Mouse (Mus musculus) hindbrain, embryonic 16.5 days (tissue): ENCODE data around the gene Prn. TPM values are rescaled to one million over a fixed set of nuclear protein-coding genes. Genes with fewer than 3 reads are reported as not detected.

Experiments
- ATAC-seq: fragments of 200-750 bp; cut with Nextera tagmentation; 2 replicates; pipeline ENCODE4 v1.8.0; 2017; ENCODE audit warnings: moderate TSS enrichment, moderate library complexity
- H3K27ac ChIP-seq: fragments of 300-500 bp; sonication (generic); 2 replicates; pipeline ENCODE4 v1.5.1; 2014; ENCODE audit warnings: low read depth, mild to moderate bottlenecking, control low read depth, low read length, moderate library complexity
- H3K27me3 ChIP-seq: fragments of 300-500 bp; sonication (generic); replicated peaks from 2 replicates; pipeline ENCODE4 v1.6.1; 2014; ENCODE audit warnings: low read length; ENCODE audit not compliant: control insufficient read depth, insufficient read depth
- H3K36me3 ChIP-seq: fragments of 300-500 bp; sonication (generic); 2 replicates; pipeline ENCODE4 v1.6.1; 2014; ENCODE audit warnings: mild to moderate bottlenecking, low read length, moderate library complexity, mixed read lengths; ENCODE audit not compliant: control insufficient read depth, insufficient read depth
- H3K4me1 ChIP-seq: fragments of 300-500 bp; sonication (generic); 2 replicates; pipeline ENCODE4 v1.6.1; 2014; ENCODE audit warnings: low read depth, low read length; ENCODE audit not compliant: control insufficient read depth, insufficient read depth
- H3K4me2 ChIP-seq: fragments of 300-500 bp; sonication (generic); 2 replicates; pipeline ENCODE4 v1.6.1; 2014; ENCODE audit warnings: mild to moderate bottlenecking, low read length, control low read depth, moderate library complexity
- H3K4me3 ChIP-seq: fragments of 300-500 bp; sonication (generic); 2 replicates; pipeline ENCODE4 v1.5.1; 2014; ENCODE audit warnings: mild to moderate bottlenecking, low read length, control low read depth, moderate library complexity
- H3K9ac ChIP-seq: fragments of 300-500 bp; sonication (generic); 2 replicates; pipeline ENCODE4 v1.6.1; 2014; ENCODE audit warnings: low read depth, mild to moderate bottlenecking, control low read depth, low read length, moderate library complexity
- H3K9me3 ChIP-seq: fragments of 300-500 bp; sonication (generic); 2 replicates; pipeline ENCODE4 v1.6.1; 2014; ENCODE audit warnings: mild to moderate bottlenecking, low read length, moderate library complexity; ENCODE audit not compliant: control insufficient read depth
- whole genome bisulfite sequencing: fragments of 180-500 bp; shearing (Covaris S2); extraction: QIAGEN DNeasy Blood & Tissue Kit; methylation state at CpG from one replicate; pipeline ENCODE4 v1.1.7; 2014; 5-methylcytosine and 5-hydroxymethylcytosine counted together
- polyA plus RNA-seq: library from polyadenylated mRNA; unstranded; fragments of >200 nt; fragmentation: Nextera tagmentation; extraction: Ambion mirVana; gene quantifications from 2 replicates; pipeline ENCODE4 v1.2.1, GENCODE M21; 2015

Gene Prn
- polyA plus RNA-seq, 1 experiment from 2014 or later = not detected

DNA sequence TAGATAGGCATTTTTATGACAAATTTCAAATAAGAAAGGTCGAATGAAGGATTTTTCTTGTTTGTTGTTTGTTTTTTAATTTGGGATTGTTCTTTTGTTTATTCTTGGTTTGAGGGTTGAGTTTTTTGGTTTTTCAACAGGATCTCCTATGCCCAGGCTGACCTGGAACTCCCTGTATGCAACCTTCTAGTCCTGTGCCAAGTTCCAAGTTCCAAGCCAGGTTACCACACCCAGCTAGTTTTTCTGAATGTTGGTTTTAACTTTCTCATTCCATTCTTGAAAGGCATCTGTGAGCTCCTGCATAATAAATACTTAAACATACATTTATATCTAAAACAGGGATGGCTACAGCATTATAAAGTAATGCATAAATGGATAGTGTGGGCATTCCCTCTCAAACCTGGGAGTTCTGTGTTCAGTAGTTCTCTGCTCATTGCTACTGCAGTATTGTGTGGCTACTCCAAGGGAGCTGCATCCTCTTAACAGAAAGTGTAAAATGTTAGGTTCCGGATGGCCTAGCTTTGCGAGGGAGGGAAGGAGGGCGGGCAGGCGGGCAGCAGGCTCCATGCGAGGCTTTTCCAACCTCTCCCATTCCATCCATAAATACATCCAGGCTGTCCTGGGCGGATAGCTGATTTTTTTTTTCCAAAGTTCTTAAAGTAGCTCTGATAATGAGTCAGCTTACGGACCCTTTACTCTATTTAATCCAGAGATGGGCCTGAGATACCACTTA lies 2.9 kb downstream of the Prn start:
- 90% methylated on average over 8 of the region's 8 CpGs for WGBS

DNA sequence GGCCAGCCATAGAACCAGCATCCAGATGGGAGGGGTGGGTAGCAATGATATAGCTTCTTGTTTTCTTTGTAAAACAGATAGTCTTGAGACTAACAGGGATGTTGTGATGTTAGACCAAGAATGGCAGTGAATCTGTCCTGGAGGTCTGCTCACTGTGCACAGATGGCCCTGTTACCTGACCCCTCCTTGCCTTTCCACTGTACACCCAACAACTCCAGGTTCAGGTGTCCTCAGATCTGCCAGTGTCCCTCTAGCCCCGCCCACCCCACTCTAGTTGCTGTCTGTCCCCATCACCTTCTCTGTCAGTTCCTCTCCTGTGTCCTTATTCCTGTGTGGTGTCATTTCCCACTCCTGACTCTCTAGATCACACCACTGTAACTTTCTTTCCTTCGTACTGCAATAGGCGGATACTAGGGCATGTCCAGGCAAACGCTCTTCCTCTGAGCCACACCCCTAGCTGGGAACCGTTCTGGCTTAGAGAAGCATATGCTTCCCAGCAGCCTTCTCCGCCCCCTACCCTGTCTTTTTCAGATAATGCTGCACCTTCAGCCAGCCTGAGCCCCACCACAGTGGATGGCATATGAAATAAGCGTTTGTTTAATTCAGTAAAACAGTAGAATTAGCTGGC lies 22.6 kb downstream of the Prn start:
- H3K4me1 ChIP-seq = peaks cover 4% of the 10 kb centered on the region
- no peak overlapping the region for H3K4me3 ChIP-seq
- no peaks in the 10 kb centered on the region for H3K27me3 ChIP-seq
- peaks cover 11% of the 10 kb centered on the region for H3K36me3 ChIP-seq
- no peak for ATAC-seq
- 71% methylated on average over 7 of the region's 7 CpGs for WGBS
- no peak overlapping the region for H3K4me2 ChIP-seq
- H3K9ac ChIP-seq = no peak overlapping the region
- H3K9me3 ChIP-seq = no peaks in the 10 kb centered on the region
- H3K27ac ChIP-seq = no peak overlapping the region

More for the DNA sequence above, 2.9 kb downstream of the Prn start:
- Histone ChIP-seq H3K36me3 (peaks cover 5% of the 10 kb centered on the region), H3K27ac (no peak overlapping the region), H3K4me1 (peaks cover 24% of the 10 kb centered on the region), H3K9ac (no peak overlapping the region), H3K4me2 (peak overlapping the region; percentile 58; the same call in 1 of the 2 replicates), H3K27me3 (no peaks in the 10 kb centered on the region), H3K9me3 (peaks cover 2% of the 10 kb centered on the region; the same call in 1 of the 2 replicates), H3K4me3 (no peak overlapping the region)
- ATAC-seq = no peak

DNA sequence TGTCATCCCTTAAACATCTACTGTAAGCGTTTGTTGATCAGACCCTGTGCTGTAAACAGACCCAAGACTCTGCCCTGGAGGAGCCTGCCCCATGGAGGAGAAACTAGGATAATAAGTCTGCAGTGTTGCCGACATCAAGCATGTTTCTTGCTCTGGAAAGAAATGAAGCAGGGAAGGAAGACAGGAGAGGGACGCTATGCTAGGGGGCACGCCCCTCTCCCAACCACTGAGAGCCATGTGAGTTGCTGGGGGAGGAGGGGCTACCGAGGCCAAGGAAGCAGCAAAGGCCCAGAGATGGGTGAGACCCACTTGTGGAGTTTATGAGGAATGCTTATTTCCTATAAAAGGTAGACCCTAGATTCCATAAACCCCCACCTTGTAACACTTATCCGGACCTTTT lies 23.3 kb downstream of the Prn start:
- 36% methylated on average over 6 of the region's 6 CpGs for WGBS
- peaks cover 4% of the 10 kb centered on the region for H3K4me1 ChIP-seq
- 0 out of 2 replicates have a peak overlapping the region, but pooled peaks have one; percentile 16 for H3K27ac ChIP-seq
- no peaks in the 10 kb centered on the region for H3K9me3 ChIP-seq
- no peaks in the 10 kb centered on the region for H3K27me3 ChIP-seq
- ATAC-seq = 0 out of 2 replicates have a peak, but pooled peaks have one; percentile 34
- no peak overlapping the region for H3K4me2 ChIP-seq
- H3K9ac ChIP-seq = peak overlapping the region; percentile 43
- peaks cover 13% of the 10 kb centered on the region for H3K36me3 ChIP-seq
- no peak overlapping the region for H3K4me3 ChIP-seq

DNA sequence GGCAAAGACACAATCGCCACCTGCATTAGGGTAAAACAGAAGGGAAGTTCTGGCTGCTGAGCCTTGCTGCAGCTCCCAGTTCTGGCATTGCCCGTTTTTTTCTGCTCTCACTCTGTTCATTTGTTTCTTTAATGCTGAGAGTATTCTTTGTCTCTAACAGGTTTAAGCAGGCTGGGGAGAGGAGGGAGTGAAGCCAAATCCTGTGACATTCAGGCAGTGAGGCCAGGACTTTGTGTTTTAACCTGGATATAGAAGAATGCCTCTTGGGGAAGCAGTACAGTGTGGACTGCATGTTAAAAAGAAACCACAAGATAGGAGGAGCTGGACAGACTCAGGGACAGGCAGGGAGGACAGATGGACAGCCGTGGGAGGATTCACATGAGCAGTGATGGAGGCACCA lies 23.8 kb downstream of the Prn start:
- Histone ChIP-seq H3K36me3 (peaks cover 15% of the 10 kb centered on the region), H3K4me2 (no peak overlapping the region), H3K4me1 (peaks cover 4% of the 10 kb centered on the region), H3K4me3 (no peak overlapping the region), H3K9me3 (no peaks in the 10 kb centered on the region), H3K9ac (no peak overlapping the region), H3K27me3 (no peaks in the 10 kb centered on the region), H3K27ac (0 out of 2 replicates have a peak overlapping the region, but pooled peaks have one; percentile 16)
- WGBS = 56% methylated on average over 3 of the region's 3 CpGs
- ATAC-seq = no peak

DNA sequence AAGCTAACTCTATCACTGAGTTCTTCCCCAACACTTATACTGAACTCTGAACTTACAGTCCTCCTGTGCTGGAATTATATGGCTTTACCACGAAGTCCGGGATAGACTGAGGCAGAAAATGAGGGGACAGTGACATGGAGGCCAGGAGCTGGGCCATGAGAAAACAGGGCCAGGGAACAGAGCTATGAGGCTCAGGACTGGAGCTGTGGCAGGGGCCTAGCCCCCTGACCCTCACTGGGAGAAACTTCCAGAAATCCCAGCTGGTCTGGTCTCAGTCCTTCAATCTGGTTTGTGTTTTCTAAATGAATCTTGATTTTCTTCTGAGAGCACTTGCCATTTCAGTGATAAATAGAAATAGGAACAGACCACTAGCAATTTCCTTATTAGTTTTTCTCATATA lies 24.5 kb downstream of the Prn start:
- no peaks in the 10 kb centered on the region for H3K9me3 ChIP-seq
- H3K36me3 ChIP-seq = peaks cover 16% of the 10 kb centered on the region
- H3K4me2 ChIP-seq = no peak overlapping the region
- no peak overlapping the region for H3K9ac ChIP-seq
- WGBS = 90% methylated on average over 2 of the region's 2 CpGs
- ATAC-seq = no peak
- peaks cover 4% of the 10 kb centered on the region for H3K4me1 ChIP-seq
- H3K27me3 ChIP-seq = no peaks in the 10 kb centered on the region
- H3K27ac ChIP-seq = no peak overlapping the region
- no peak overlapping the region for H3K4me3 ChIP-seq

DNA sequence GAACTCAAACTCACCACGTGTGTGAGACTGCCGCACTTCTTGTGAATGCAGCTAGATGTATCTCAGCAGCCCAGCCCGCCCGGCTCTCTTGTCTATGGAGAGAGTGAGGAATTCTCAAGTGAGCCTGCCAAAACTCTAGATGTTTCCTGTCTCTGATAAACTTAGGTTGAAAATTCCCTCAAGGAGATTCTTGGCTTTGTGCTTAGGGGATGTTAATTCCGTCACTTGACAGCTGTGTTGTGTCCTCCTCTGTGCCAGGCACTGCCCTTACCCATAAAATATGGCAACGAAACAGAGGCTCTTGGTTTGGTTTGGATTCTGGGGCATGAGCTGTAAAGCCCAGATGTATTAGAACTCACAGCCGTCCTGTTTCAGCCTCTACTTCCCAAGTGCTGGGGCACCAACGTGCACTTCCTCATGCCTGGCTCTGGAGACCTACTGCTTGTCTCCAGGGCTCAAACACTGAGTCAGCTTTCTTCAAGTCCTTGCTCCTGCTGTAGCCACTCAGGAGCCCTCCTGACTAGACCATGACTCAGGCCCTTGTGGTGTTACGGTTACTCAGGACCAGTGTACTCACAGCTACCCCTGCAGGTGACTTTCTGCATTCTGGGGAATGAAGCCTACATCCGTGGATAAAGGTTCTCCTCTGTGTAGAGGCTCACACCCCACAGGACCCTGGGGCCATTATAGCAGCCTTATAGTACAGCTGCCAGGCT lies 25.8 kb downstream of the Prn start:
- no peak overlapping the region for H3K4me3 ChIP-seq
- peaks cover 16% of the 10 kb centered on the region for H3K36me3 ChIP-seq
- H3K4me2 ChIP-seq = no peak overlapping the region
- H3K27me3 ChIP-seq = no peaks in the 10 kb centered on the region
- 79% methylated on average over 10 of the region's 10 CpGs for WGBS
- peaks cover 4% of the 10 kb centered on the region for H3K4me1 ChIP-seq
- H3K27ac ChIP-seq = no peak overlapping the region
- H3K9ac ChIP-seq = no peak overlapping the region
- ATAC-seq = no peak
- no peaks in the 10 kb centered on the region for H3K9me3 ChIP-seq

DNA sequence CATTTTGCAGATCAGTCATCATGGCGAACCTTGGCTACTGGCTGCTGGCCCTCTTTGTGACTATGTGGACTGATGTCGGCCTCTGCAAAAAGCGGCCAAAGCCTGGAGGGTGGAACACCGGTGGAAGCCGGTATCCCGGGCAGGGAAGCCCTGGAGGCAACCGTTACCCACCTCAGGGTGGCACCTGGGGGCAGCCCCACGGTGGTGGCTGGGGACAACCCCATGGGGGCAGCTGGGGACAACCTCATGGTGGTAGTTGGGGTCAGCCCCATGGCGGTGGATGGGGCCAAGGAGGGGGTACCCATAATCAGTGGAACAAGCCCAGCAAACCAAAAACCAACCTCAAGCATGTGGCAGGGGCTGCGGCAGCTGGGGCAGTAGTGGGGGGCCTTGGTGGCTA lies 26.7 kb downstream of the Prn start:
- no peaks in the 10 kb centered on the region for H3K9me3 ChIP-seq
- ATAC-seq = no peak
- no peak overlapping the region for H3K4me3 ChIP-seq
- H3K4me2 ChIP-seq = no peak overlapping the region
- 97% methylated on average over 10 of the region's 10 CpGs for WGBS
- peaks cover 16% of the 10 kb centered on the region for H3K36me3 ChIP-seq
- no peak overlapping the region for H3K27ac ChIP-seq
- peaks cover 4% of the 10 kb centered on the region for H3K4me1 ChIP-seq
- no peak overlapping the region for H3K9ac ChIP-seq
- no peaks in the 10 kb centered on the region for H3K27me3 ChIP-seq

DNA sequence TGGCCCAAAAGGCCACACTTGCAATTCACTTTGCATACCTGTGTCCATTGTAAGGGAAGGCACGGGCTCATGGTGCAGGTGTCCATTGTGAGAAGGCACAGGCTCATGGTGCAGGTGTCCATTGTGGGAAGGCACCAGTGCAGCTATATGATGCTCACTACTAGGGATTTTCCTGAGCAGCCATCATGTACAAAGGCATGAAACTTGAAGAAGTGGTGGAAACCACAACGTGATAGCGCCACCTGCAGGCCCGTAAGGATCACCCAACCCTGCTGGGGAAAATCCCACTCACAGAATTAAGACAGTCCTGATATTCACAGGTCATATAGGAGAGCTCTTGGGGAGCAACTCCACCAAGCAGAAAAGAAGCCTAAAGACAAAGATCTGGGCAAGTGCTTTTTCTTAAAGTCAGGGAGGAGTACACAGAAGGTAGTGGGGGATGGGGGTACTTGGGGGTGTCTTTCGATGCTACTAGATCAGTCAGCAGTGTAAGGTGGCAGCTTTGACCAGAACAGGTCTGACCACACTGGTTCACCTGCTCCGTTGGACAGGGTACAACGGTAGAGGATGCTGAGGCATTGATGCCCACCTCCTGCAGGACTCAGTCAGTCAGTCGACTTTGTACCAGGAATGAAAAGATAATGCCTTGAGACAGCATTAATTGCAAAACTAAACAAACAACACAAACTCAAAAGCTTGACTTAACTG lies 29.8 kb downstream of the Prn start:
- Histone ChIP-seq H3K27me3 (no peaks in the 10 kb centered on the region), H3K9me3 (no peaks in the 10 kb centered on the region), H3K4me2 (no peak overlapping the region), H3K4me3 (no peak overlapping the region), H3K9ac (no peak overlapping the region), H3K36me3 (peaks cover 16% of the 10 kb centered on the region), H3K4me1 (no peaks in the 10 kb centered on the region), H3K27ac (no peak overlapping the region)
- WGBS = 47% methylated on average over 8 of the region's 8 CpGs
- ATAC-seq = peak; percentile 65; the same call in 1 of the 2 replicates
